Mouse (Mus musculus) heart, embryonic 13.5 days (tissue): ENCODE measurements at regions not wholly inside any gene's neighbourhood (a gene's known extent, or its start where the extent isn't known, plus 50 kb on each side); places are given as distances from the start of the nearest gene placed in this dataset.

Experiments
- ATAC-seq: fragments of 200-750 bp; cut with Nextera tagmentation; 2 replicates; pipeline ENCODE4 v1.8.0; 2017; ENCODE audit warnings: moderate TSS enrichment; ENCODE audit not compliant: insufficient number of reproducible peaks, low FRiP score, low TSS enrichment; ENCODE audit errors: extremely low read depth
- H3K27ac ChIP-seq: fragments of 300-500 bp; sonication (generic); replicated peaks from 2 replicates; pipeline ENCODE4 v1.5.1; 2015; ENCODE audit warnings: moderate library complexity, mild to moderate bottlenecking, inconsistent platforms
- H3K27me3 ChIP-seq: fragments of 300-500 bp; sonication (generic); replicated peaks from 2 replicates; pipeline ENCODE4 v1.6.1; 2015; ENCODE audit warnings: mild to moderate bottlenecking, inconsistent platforms
- H3K36me3 ChIP-seq: fragments of 300-500 bp; sonication (generic); 2 replicates; pipeline ENCODE4 v1.6.1; 2015; ENCODE audit warnings: mild to moderate bottlenecking, inconsistent platforms
- H3K4me1 ChIP-seq: fragments of 300-500 bp; sonication (generic); 2 replicates; pipeline ENCODE4 v1.6.1; 2015; ENCODE audit warnings: inconsistent platforms
- H3K4me2 ChIP-seq: fragments of 300-500 bp; sonication (generic); 2 replicates; pipeline ENCODE4 v1.6.1; 2015; ENCODE audit warnings: inconsistent platforms, mild to moderate bottlenecking, moderate library complexity
- H3K4me3 ChIP-seq: fragments of 300-500 bp; sonication (generic); 2 replicates; pipeline ENCODE4 v1.5.1; 2015; ENCODE audit warnings: moderate library complexity, mild to moderate bottlenecking, inconsistent platforms
- H3K9ac ChIP-seq: fragments of 300-500 bp; sonication (generic); 2 replicates; pipeline ENCODE4 v1.6.1; 2015; ENCODE audit warnings: inconsistent platforms, mild to moderate bottlenecking, moderate library complexity
- H3K9me3 ChIP-seq: fragments of 300-500 bp; sonication (generic); 2 replicates; pipeline ENCODE4 v1.6.1; 2016; ENCODE audit warnings: inconsistent platforms
- WGBS: fragments of 180-500 bp; shearing (Covaris S2); methylation state at CpG from one replicate; pipeline ENCODE4 v1.1.7; 2015; ENCODE audit warnings: mixed read lengths; 5-methylcytosine and 5-hydroxymethylcytosine counted together

GRCm38 (mm10) chr2:135560856-135561255 lies 98.0 kb upstream of the Plcb4 start:
- H3K4me3 ChIP-seq, result no peak overlapping the region
- ATAC-seq, result no peak
- 73% methylated on average over 1 of the region's 1 CpGs for WGBS
- H3K4me2 ChIP-seq, result no peak overlapping the region
- H3K27me3 ChIP-seq, result no peaks in the 10 kb centered on the region
- no peak overlapping the region for H3K27ac ChIP-seq
- H3K9ac ChIP-seq, result no peak overlapping the region
- no peaks in the 10 kb centered on the region; the same call in 1 of the 2 replicates for H3K9me3 ChIP-seq
- peaks cover 8% of the 10 kb centered on the region for H3K4me1 ChIP-seq
- no peaks in the 10 kb centered on the region for H3K36me3 ChIP-seq

DNA sequence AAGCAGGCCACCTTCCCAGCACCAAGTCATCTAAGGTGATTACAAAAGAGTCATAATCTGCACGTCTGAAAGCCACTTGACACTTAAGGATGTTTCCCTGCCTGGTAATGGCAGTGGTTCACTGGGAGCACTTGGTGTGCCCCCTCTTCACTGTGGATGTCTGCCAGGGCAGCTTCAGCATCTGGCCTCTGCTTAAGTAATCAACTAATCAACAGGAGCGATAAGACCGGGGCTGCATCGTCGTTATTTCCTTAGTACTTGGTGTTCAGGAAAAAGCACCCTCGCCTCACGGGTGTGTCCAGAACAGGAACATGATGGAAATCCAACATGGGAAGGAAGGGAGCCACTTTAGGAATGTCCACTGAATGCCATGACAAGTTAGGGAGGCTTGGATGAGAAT lies 97.1 kb upstream of the Plcb4 start:
- no peak overlapping the region for H3K4me3 ChIP-seq
- H3K4me1 ChIP-seq, result peaks cover 8% of the 10 kb centered on the region
- no peak for ATAC-seq
- no peaks in the 10 kb centered on the region for H3K36me3 ChIP-seq
- H3K27me3 ChIP-seq, result no peaks in the 10 kb centered on the region
- no peaks in the 10 kb centered on the region; the same call in 1 of the 2 replicates for H3K9me3 ChIP-seq
- H3K4me2 ChIP-seq, result no peak overlapping the region
- H3K27ac ChIP-seq, result no peak overlapping the region
- 34% methylated on average over 7 of the region's 7 CpGs for WGBS
- no peak overlapping the region for H3K9ac ChIP-seq

DNA sequence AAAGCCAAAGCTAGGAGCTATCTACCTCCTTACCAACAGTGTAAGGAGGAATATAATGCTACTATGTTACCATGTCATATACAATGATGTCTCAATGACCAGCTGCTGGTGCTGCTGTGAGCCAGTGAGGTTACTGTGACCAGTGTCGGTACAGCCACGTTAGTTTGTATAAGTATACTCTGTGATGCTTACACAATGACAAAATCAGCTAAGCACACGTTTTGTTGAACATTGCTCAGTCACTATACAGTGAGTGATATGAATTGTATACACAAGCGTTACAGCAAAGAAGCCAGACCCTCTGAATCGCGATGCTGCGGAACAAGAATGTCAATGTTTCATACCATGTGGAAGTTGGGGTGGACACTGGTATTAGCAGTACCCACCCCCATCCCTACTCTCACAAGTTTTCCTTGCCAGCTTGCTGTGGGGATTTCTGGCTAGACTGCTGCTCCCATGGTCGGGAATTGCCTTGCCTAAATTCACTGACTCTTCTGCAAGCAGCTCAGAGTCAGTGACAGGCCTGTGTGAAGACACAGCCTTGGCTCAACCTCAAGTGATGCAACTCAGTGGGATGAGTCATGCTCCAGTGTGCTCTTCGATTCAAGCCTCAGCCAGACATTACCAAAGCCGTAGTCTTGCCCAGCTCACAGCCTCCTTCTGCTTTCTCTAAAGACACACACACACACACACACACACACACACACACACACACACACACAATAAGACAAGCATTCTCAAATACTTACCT lies 96.5 kb upstream of the Plcb4 start:
- Histone ChIP-seq H3K4me3 (no peak overlapping the region), H3K4me1 (peaks cover 8% of the 10 kb centered on the region), H3K27me3 (no peaks in the 10 kb centered on the region), H3K9ac (no peak overlapping the region), H3K36me3 (no peaks in the 10 kb centered on the region), H3K9me3 (no peaks in the 10 kb centered on the region; the same call in 1 of the 2 replicates), H3K4me2 (no peak overlapping the region), H3K27ac (no peak overlapping the region)
- no peak for ATAC-seq
- WGBS, result 69% methylated on average over 10 of the region's 10 CpGs

DNA sequence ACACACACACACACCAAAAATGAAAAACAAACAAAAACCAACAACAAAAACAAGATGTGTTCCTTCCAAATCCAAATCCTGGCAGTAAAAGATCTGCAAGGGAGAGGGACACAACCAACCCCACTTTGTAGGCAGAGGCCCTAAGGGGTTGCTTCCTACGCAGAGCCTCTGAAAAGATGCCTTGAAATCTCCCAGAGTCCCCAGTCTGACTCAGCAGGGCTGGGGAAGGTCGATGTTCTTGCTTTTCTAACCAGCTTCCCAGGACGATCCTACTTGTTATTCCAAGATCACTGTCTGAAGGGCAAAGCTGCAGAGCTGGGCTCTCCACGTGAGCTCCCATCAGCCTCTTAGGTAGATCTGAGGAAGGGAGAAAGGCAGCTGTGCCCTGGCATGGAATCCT lies 94.6 kb upstream of the Plcb4 start:
- no peak overlapping the region for H3K4me3 ChIP-seq
- H3K36me3 ChIP-seq, result no peaks in the 10 kb centered on the region
- no peak overlapping the region for H3K9ac ChIP-seq
- peaks cover 8% of the 10 kb centered on the region for H3K4me1 ChIP-seq
- H3K27me3 ChIP-seq, result no peaks in the 10 kb centered on the region
- H3K27ac ChIP-seq, result no peak overlapping the region
- WGBS, result 42% methylated on average over 4 of the region's 4 CpGs
- no peak overlapping the region for H3K4me2 ChIP-seq
- H3K9me3 ChIP-seq, result no peaks in the 10 kb centered on the region
- no peak for ATAC-seq

DNA sequence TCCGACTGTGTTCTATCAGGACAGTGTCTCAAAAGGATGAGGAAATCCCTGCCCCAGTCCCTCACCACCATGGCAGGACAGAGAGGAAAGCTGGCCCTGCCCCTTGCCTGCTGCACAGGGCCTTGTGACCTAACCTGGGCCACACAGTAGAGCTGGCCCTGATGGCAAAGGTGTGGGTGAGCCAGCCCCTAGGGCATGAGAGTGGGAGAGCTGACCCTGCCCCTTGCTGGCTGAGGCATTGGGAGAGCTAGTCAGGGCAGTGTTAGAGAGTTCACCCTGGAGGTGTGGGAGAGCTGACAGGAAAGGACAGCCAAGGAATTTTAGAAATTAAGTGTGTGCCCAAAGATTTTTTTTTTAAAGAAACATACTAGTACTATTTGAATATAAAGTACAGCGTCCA lies 90.5 kb upstream of the Plcb4 start:
- Histone ChIP-seq H3K27ac (no peak overlapping the region), H3K4me2 (no peak overlapping the region), H3K27me3 (no peaks in the 10 kb centered on the region), H3K36me3 (no peaks in the 10 kb centered on the region), H3K9me3 (no peaks in the 10 kb centered on the region), H3K4me1 (no peaks in the 10 kb centered on the region), H3K9ac (no peak overlapping the region), H3K4me3 (no peak overlapping the region)
- no peak for ATAC-seq
- 76% methylated on average over 2 of the region's 2 CpGs for WGBS

DNA sequence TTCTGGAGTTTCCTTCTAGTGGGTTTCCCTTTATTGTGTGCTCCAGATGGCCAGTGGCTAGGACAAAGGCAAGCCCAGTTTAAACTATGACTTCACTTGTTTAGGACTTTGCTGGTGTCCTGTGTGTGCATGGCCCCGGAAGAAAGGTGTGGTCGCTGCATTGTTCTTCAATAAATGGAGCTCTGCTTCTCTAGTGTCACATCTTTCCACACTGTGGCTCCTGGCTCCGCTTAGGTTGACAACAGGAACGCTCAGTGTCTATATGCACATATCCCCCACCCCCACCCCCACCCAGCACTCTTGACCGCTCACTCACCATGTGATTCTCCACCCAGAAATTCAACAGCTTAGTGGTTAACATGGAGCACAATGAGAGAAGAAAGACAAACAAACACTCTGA lies 87.2 kb upstream of the Plcb4 start:
- Histone ChIP-seq H3K36me3 (no peaks in the 10 kb centered on the region), H3K27me3 (no peaks in the 10 kb centered on the region), H3K27ac (no peak overlapping the region), H3K9me3 (no peaks in the 10 kb centered on the region), H3K4me3 (no peak overlapping the region), H3K9ac (no peak overlapping the region), H3K4me1 (0 out of 2 replicates have a peak, but pooled peaks cover 2% of the 10 kb centered on the region), H3K4me2 (no peak overlapping the region)
- 62% methylated on average over 5 of the region's 5 CpGs for WGBS
- no peak for ATAC-seq

- Histone ChIP-seq H3K36me3 (no peaks in the 10 kb centered on the region), H3K9ac (no peak overlapping the region), H3K27ac (no peak overlapping the region), H3K4me2 (no peak overlapping the region), H3K4me3 (no peak overlapping the region), H3K4me1 (0 out of 2 replicates have a peak, but pooled peaks cover 3% of the 10 kb centered on the region), H3K27me3 (no peaks in the 10 kb centered on the region), H3K9me3 (no peaks in the 10 kb centered on the region)
- 84% methylated on average over 5 of the region's 5 CpGs for WGBS
- ATAC-seq, result no peak
Measured at GRCm38 (mm10) chr2:135577228-135577627, 81.6 kb upstream of the Plcb4 start.

DNA sequence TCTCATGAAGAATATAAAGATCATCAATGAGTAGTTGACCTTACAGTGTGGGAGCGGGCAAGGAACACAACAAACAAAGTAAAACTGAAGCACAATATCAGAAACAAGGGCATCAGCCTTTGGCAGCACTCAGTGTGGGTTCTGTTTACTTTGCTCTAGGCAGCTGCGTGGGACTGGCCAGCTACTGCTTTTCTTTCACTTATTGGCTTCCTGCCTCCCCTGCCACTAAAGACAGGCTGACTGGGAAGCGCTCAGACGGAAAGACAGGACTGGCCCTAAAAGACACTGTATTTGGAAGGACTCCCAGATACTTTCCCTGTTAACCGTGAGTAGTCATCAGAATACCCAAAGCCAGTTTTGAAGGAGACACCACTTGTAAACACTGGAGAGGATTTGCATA lies 80.7 kb upstream of the Plcb4 start:
- H3K36me3 ChIP-seq, result no peaks in the 10 kb centered on the region
- no peak overlapping the region for H3K9ac ChIP-seq
- H3K27me3 ChIP-seq, result no peaks in the 10 kb centered on the region
- H3K4me2 ChIP-seq, result no peak overlapping the region
- no peak overlapping the region for H3K27ac ChIP-seq
- no peak overlapping the region for H3K4me3 ChIP-seq
- no peaks in the 10 kb centered on the region for H3K9me3 ChIP-seq
- ATAC-seq, result no peak
- 0 out of 2 replicates have a peak, but pooled peaks cover 3% of the 10 kb centered on the region for H3K4me1 ChIP-seq
- WGBS, result 35% methylated on average over 5 of the region's 5 CpGs

DNA sequence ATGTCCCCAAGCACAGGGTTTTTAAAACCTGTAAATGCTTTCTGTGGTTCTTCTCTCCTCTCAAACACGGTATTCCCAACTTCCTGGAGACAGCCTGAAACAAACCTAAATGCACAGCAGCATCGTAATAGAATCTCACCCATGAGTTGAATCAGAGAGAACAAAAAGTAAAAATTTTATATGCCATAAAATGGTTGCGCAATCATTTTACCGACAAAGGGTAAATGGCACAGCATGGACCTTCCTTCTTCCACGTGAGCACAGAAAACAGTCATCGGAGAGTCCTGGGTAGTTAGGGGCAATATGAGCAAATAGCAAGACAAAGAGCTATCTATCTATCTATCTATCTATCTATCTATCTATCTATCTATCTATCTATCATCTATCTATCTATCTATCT lies 79.3 kb upstream of the Plcb4 start:
- no peak for ATAC-seq
- Histone ChIP-seq H3K4me3 (no peak overlapping the region), H3K4me1 (0 out of 2 replicates have a peak, but pooled peaks cover 3% of the 10 kb centered on the region), H3K4me2 (no peak overlapping the region), H3K9me3 (no peaks in the 10 kb centered on the region), H3K27ac (no peak overlapping the region), H3K36me3 (no peaks in the 10 kb centered on the region), H3K27me3 (no peaks in the 10 kb centered on the region), H3K9ac (no peak overlapping the region)
- 88% methylated on average over 6 of the region's 6 CpGs for WGBS

DNA sequence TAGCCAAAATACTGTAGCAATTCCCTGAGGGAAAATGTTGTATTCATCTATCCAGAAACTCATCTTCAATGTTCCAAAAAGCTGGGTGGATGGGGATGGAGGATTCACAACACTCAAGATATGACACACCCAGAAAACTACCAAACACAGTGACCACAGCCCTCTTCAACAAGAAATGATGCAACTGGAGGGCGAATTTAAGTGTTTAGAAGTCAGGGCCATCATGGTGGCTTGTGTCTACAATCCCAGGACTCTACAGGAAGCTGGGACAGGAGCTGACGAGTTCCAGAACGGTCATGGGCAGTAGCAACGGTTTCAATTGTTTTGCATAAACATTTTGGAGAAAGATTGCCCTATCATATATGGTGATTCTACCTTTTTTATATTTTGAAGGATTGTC lies 78.8 kb upstream of the Plcb4 start:
- Histone ChIP-seq H3K36me3 (no peaks in the 10 kb centered on the region), H3K27ac (no peak overlapping the region), H3K4me1 (0 out of 2 replicates have a peak, but pooled peaks cover 3% of the 10 kb centered on the region), H3K9me3 (no peaks in the 10 kb centered on the region), H3K4me3 (no peak overlapping the region), H3K4me2 (no peak overlapping the region), H3K27me3 (no peaks in the 10 kb centered on the region), H3K9ac (no peak overlapping the region)
- 65% methylated on average over 4 of the region's 4 CpGs for WGBS
- no peak for ATAC-seq

GRCm38 (mm10) chr2:135582341-135582740 lies 76.5 kb upstream of the Plcb4 start:
- Histone ChIP-seq H3K4me3 (no peak overlapping the region), H3K9ac (no peak overlapping the region), H3K27ac (no peak overlapping the region), H3K27me3 (no peaks in the 10 kb centered on the region), H3K4me2 (no peak overlapping the region), H3K36me3 (no peaks in the 10 kb centered on the region), H3K9me3 (no peaks in the 10 kb centered on the region), H3K4me1 (0 out of 2 replicates have a peak, but pooled peaks cover 5% of the 10 kb centered on the region)
- WGBS, result 65% methylated on average over 8 of the region's 8 CpGs
- no peak for ATAC-seq

DNA sequence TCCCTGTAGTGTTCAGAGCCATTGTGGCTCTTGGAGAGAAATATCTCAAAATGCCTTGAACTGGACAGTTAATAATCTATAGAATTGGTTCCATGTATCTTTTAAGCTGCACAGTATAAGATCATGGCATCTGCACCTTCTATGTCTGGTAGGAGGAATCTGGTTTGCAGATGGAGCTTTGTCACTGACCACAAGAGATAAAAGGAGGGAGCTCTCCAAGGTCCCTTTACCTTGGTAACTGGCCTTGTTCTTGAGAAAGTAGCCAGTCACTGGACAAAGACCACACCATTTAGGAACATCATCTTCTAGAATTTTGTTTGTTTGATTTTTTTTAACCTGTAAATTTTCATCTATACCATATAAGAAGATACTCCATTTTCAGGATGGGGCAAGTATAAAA lies 52.5 kb upstream of the Plcb4 start:
- Histone ChIP-seq H3K4me3 (no peak overlapping the region), H3K4me2 (no peak overlapping the region)

More for the DNA sequence above, 52.5 kb upstream of the Plcb4 start:
- Histone ChIP-seq H3K27me3 (no peaks in the 10 kb centered on the region), H3K9ac (no peak overlapping the region), H3K27ac (no peak overlapping the region), H3K4me1 (no peaks in the 10 kb centered on the region), H3K36me3 (no peaks in the 10 kb centered on the region), H3K9me3 (no peaks in the 10 kb centered on the region)
- no peak for ATAC-seq
